ENCODE assay signal across 26 mouse cellular contexts in genomic region chr6:22909908-22910260, GRCm38 (mm10). TPM values are rescaled to one million over a fixed set of nuclear protein-coding genes. Genes with fewer than 3 reads are reported as not detected.
DNase-seq lines count a peak whose midpoint lies in the region; ATAC-seq lines count a peak whose summit lies in the region.
"Had no signal": no experiment of that assay in that cellular context is flagged by ENCODE, and none has a peak within 500 bp of the region (broad histone marks: within the 10 kb centered on the region; RNA-seq: fewer than 3 reads in every experiment).

No protein-coding gene starts in this region.

- H3K4me1 ChIP-seq in hindbrain, embryonic 13.5 days (replicated peaks), result peaks cover 20% of the 10 kb centered on the region
- no peaks in the 10 kb centered on the region for H3K4me1 ChIP-seq in hindbrain, embryonic 11.5 days (replicated peaks; ENCODE audit: control insufficient read depth, insufficient read depth, low read length)
- H3K4me1 ChIP-seq in hindbrain, embryonic 14.5 days (replicated peaks; ENCODE audit: control insufficient read depth, insufficient read depth, low read length), result peaks cover 17% of the 10 kb centered on the region
- peaks cover 10% of the 10 kb centered on the region for H3K4me1 ChIP-seq in midbrain, embryonic 14.5 days (ENCODE audit: control insufficient read depth, insufficient read depth, low read length)
- peaks cover 6% of the 10 kb centered on the region; the same call in 1 of the 2 replicates for H3K4me1 ChIP-seq in neural tube, embryonic 14.5 days (ENCODE audit: control insufficient read depth, insufficient read depth, low read length)
- H3K4me1 ChIP-seq: embryonic facial prominence, embryonic 10.5 days; embryonic facial prominence, embryonic 15.5 days; liver, embryonic 15.5 days had no signal

- no peak overlapping the region for H3K4me3 ChIP-seq in hindbrain, embryonic 13.5 days
- H3K4me3 ChIP-seq in hindbrain, embryonic 11.5 days (ENCODE audit: low read depth, low read length), result no peak overlapping the region
- H3K4me3 ChIP-seq in hindbrain, embryonic 14.5 days (replicated peaks; ENCODE audit: low read length), result no peak overlapping the region
- H3K4me3 ChIP-seq in midbrain, embryonic 14.5 days (replicated peaks; ENCODE audit: low read depth, low read length), result no peak overlapping the region
- no peak overlapping the region for H3K4me3 ChIP-seq in neural tube, embryonic 14.5 days (ENCODE audit: low read depth, low read length)
- H3K4me3 ChIP-seq: embryonic facial prominence, embryonic 10.5 days; embryonic facial prominence, embryonic 15.5 days; forebrain, embryonic 12.5 days; limb, embryonic 12.5 days; liver, embryonic 15.5 days had no signal

- no peaks in the 10 kb centered on the region for H3K9me3 ChIP-seq in hindbrain, embryonic 13.5 days
- H3K9me3 ChIP-seq in hindbrain, embryonic 11.5 days (ENCODE audit: control insufficient read depth, low read length), result no peaks in the 10 kb centered on the region
- no peaks in the 10 kb centered on the region for H3K9me3 ChIP-seq in hindbrain, embryonic 14.5 days (ENCODE audit: control insufficient read depth, low read length)
- H3K9me3 ChIP-seq in midbrain, embryonic 14.5 days (ENCODE audit: control insufficient read depth, low read length), result no peaks in the 10 kb centered on the region
- H3K9me3 ChIP-seq in neural tube, embryonic 14.5 days (ENCODE audit: control insufficient read depth, low read length), result no peaks in the 10 kb centered on the region
- H3K9me3 ChIP-seq: embryonic facial prominence, embryonic 10.5 days; embryonic facial prominence, embryonic 15.5 days; G1E; limb, embryonic 12.5 days; liver, embryonic 15.5 days had no signal

- WGBS in hindbrain, embryonic 13.5 days, result 19% methylated on average over 4 of the region's 4 CpGs
- 35% methylated on average over 4 of the region's 4 CpGs for WGBS in hindbrain, embryonic 11.5 days
- WGBS in hindbrain, embryonic 14.5 days, result 17% methylated on average over 4 of the region's 4 CpGs
- 15% methylated on average over 4 of the region's 4 CpGs for WGBS in midbrain, embryonic 14.5 days
- whole genome bisulfite sequencing in neural tube, embryonic 14.5 days, result 14% methylated on average over 4 of the region's 4 CpGs

- 0 out of 2 replicates have a peak, but pooled peaks have one; percentile 39 for ATAC-seq in hindbrain, embryonic 13.5 days (ENCODE audit: low FRiP score)
- ATAC-seq in hindbrain, embryonic 11.5 days (ENCODE audit: low FRiP score), result no peak
- ATAC-seq in hindbrain, embryonic 14.5 days (ENCODE audit: low FRiP score), result peak; percentile 44; the same call in 1 of the 2 replicates
- ATAC-seq in midbrain, embryonic 14.5 days (ENCODE audit: low FRiP score, low TSS enrichment), result no peak
- ATAC-seq in neural tube, embryonic 14.5 days (ENCODE audit: low read depth), result peak; percentile 28; the same call in 1 of the 2 replicates
- ATAC-seq: intestine, embryonic 16.5 days; Patski had no signal

- DNase-seq in hindbrain, embryonic 11.5 days (ENCODE audit: low spot score), result no peak
- no peak for DNase-seq in hindbrain, embryonic 14.5 days (ENCODE audit: low spot score)
- DNase-seq in midbrain, embryonic 14.5 days, result peak; percentile 9
- no peak for DNase-seq in embryo, embryonic 10.5 days (ENCODE audit: low spot score)
- no peak for DNase-seq in kidney, postnatal 10 days
- DNase-seq: cerebellum, adult 11 months; gastrocnemius, postnatal 10 days; heart, postnatal 14 days; kidney, adult 8-10 months; lung, postnatal 14 days; right cerebral cortex, postnatal 4 days; thymus, adult 18-20 months; thymus, postnatal 25 days had no signal

- H3K27me3 ChIP-seq in hindbrain, embryonic 13.5 days, result no peaks in the 10 kb centered on the region
- H3K27me3 ChIP-seq in hindbrain, embryonic 11.5 days (ENCODE audit: control insufficient read depth, insufficient read depth, low read length), result no peaks in the 10 kb centered on the region
- H3K27me3 ChIP-seq in hindbrain, embryonic 14.5 days (ENCODE audit: control insufficient read depth, insufficient read depth, low read length), result no peaks in the 10 kb centered on the region
- H3K27me3 ChIP-seq in midbrain, embryonic 14.5 days (ENCODE audit: control insufficient read depth, insufficient read depth, low read length), result no peaks in the 10 kb centered on the region
- H3K27me3 ChIP-seq in neural tube, embryonic 14.5 days (ENCODE audit: control insufficient read depth, insufficient read depth, low read length), result no peaks in the 10 kb centered on the region
- H3K27me3 ChIP-seq: embryonic facial prominence, embryonic 15.5 days; forebrain, embryonic 12.5 days; limb, embryonic 12.5 days; liver, embryonic 15.5 days; Patski had no signal

- H3K4me2 ChIP-seq in hindbrain, embryonic 13.5 days, result peak overlapping the region; percentile 9
- H3K4me2 ChIP-seq in hindbrain, embryonic 11.5 days (replicated peaks; ENCODE audit: low read depth, low read length), result no peak overlapping the region
- H3K4me2 ChIP-seq in hindbrain, embryonic 14.5 days (replicated peaks), result 0 out of 2 replicates have a peak overlapping the region, but pooled peaks have one; percentile 19
- no peak overlapping the region for H3K4me2 ChIP-seq in midbrain, embryonic 14.5 days (ENCODE audit: low read length)
- H3K4me2 ChIP-seq in neural tube, embryonic 14.5 days (ENCODE audit: low read depth, low read length), result no peak overlapping the region
- H3K4me2 ChIP-seq: embryonic facial prominence, embryonic 15.5 days; forebrain, embryonic 12.5 days; limb, embryonic 12.5 days; liver, embryonic 15.5 days; lung, embryonic 14.5 days had no signal

- H3K27ac ChIP-seq in hindbrain, embryonic 13.5 days, result peak overlapping the region; percentile 41; the same call in 1 of the 2 replicates
- H3K27ac ChIP-seq in hindbrain, embryonic 11.5 days (ENCODE audit: low read depth, low read length), result no peak overlapping the region
- peak overlapping the region; percentile 54 for H3K27ac ChIP-seq in hindbrain, embryonic 14.5 days
- 0 out of 2 replicates have a peak overlapping the region, but pooled peaks have one; percentile 21 for H3K27ac ChIP-seq in midbrain, embryonic 14.5 days (replicated peaks; ENCODE audit: low read depth, low read length)
- no peak overlapping the region; the same call in 1 of the 2 replicates for H3K27ac ChIP-seq in neural tube, embryonic 14.5 days (ENCODE audit: low read depth, low read length)
- H3K27ac ChIP-seq: embryonic facial prominence, embryonic 10.5 days; embryonic facial prominence, embryonic 15.5 days; forebrain, embryonic 12.5 days; kidney, postnatal 0 days; limb, embryonic 12.5 days; liver, embryonic 15.5 days; stomach, postnatal 0 days had no signal

- no peak overlapping the region for H3K9ac ChIP-seq in hindbrain, embryonic 13.5 days
- H3K9ac ChIP-seq in hindbrain, embryonic 11.5 days (ENCODE audit: low read depth, low read length), result no peak overlapping the region
- no peak overlapping the region for H3K9ac ChIP-seq in hindbrain, embryonic 14.5 days
- no peak overlapping the region for H3K9ac ChIP-seq in midbrain, embryonic 14.5 days (replicated peaks; ENCODE audit: low read length)
- H3K9ac ChIP-seq in neural tube, embryonic 14.5 days (replicated peaks; ENCODE audit: low read depth, low read length), result no peak overlapping the region
- H3K9ac ChIP-seq: embryonic facial prominence, embryonic 15.5 days; forebrain, embryonic 12.5 days; limb, embryonic 12.5 days; liver, embryonic 15.5 days; lung, embryonic 14.5 days had no signal

- no peaks in the 10 kb centered on the region for H3K36me3 ChIP-seq in hindbrain, embryonic 13.5 days
- H3K36me3 ChIP-seq in hindbrain, embryonic 11.5 days (ENCODE audit: control insufficient read depth, insufficient read depth, low read length), result no peaks in the 10 kb centered on the region
- no peaks in the 10 kb centered on the region for H3K36me3 ChIP-seq in hindbrain, embryonic 14.5 days (replicated peaks; ENCODE audit: control insufficient read depth, insufficient read depth)
- no peaks in the 10 kb centered on the region for H3K36me3 ChIP-seq in midbrain, embryonic 14.5 days (ENCODE audit: control insufficient read depth, insufficient read depth, low read length)
- H3K36me3 ChIP-seq in neural tube, embryonic 14.5 days (ENCODE audit: control insufficient read depth, insufficient read depth, low read length), result no peaks in the 10 kb centered on the region
- H3K36me3 ChIP-seq: embryonic facial prominence, embryonic 10.5 days; embryonic facial prominence, embryonic 15.5 days; forebrain, embryonic 12.5 days; G1E; limb, embryonic 12.5 days; liver, embryonic 15.5 days had no signal

RNA-seq across cellular contexts. Expression of gene Ptprz1, which starts 34.6 kb away (rescaled TPM):
- 48.9 and 53.1 TPM in 2 replicates for polyA plus RNA-seq in hindbrain, embryonic 13.5 days (2015; fragmentation: Nextera tagmentation; extraction: Ambion mirVana)
- polyA plus RNA-seq in hindbrain, embryonic 11.5 days (2014; fragmentation: Nextera tagmentation; extraction: Ambion mirVana), result 25.1 and 27.3 TPM in 2 replicates
- 77.5 and 92.5 TPM in 2 replicates for polyA plus RNA-seq in hindbrain, embryonic 14.5 days (2014; fragmentation: Nextera tagmentation; extraction: Ambion mirVana)
- polyA plus RNA-seq in midbrain, embryonic 14.5 days (2014; fragmentation: Nextera tagmentation; extraction: Ambion mirVana), result 66.4 and 67.8 TPM in 2 replicates
- 61.2 and 63.2 TPM in 2 replicates for polyA plus RNA-seq in neural tube, embryonic 14.5 days (2014; fragmentation: Nextera tagmentation; extraction: Ambion mirVana)
- polyA plus RNA-seq: G1E had no signal

Comparison
In these comparisons a context has a peak if more than half of its experiments do, and no peak if none do; other contexts are left out.
1. ATAC-seq: peak in hindbrain, embryonic 13.5 days (single experiment), hindbrain, embryonic 14.5 days (single experiment) and neural tube, embryonic 14.5 days (single experiment); none in hindbrain, embryonic 11.5 days (single experiment) and midbrain, embryonic 14.5 days (single experiment).
2. H3K27ac ChIP-seq: peak in hindbrain, embryonic 13.5 days (single experiment), hindbrain, embryonic 14.5 days (single experiment) and midbrain, embryonic 14.5 days (single experiment); none in hindbrain, embryonic 11.5 days (single experiment) and neural tube, embryonic 14.5 days (single experiment).
3. H3K4me2 ChIP-seq: peak in hindbrain, embryonic 13.5 days (single experiment) and hindbrain, embryonic 14.5 days (single experiment); none in hindbrain, embryonic 11.5 days (single experiment), midbrain, embryonic 14.5 days (single experiment) and neural tube, embryonic 14.5 days (single experiment).